Mouse (Mus musculus): ENCODE measurements around the gene Gm9958. TPM values are rescaled to one million over a fixed set of nuclear protein-coding genes. Genes with fewer than 3 reads are reported as not detected.

Gm9958 gene
- polyA plus RNA-seq, 1 experiment from 2014 or later: 3.8 TPM

Other genes starting within 250 kb of the Gm9958 start
- gene Cox18, start 143.2 kb upstream of the Gm9958 start, polyA plus RNA-seq (2016; fragmentation: Nextera tagmentation; extraction: Ambion mirVana): 38.2 and 39.4 TPM in 2 replicates
- gene Ankrd17, start 627 bp upstream of the Gm9958 start, polyA plus RNA-seq (2016; fragmentation: Nextera tagmentation; extraction: Ambion mirVana): 19.2 and 26.0 TPM in 2 replicates
- 1.2 and 25.7 TPM in 2 replicates for gene Alb, start 93.7 kb downstream of the Gm9958 start, polyA plus RNA-seq (2016; fragmentation: Nextera tagmentation; extraction: Ambion mirVana)
- 34.1 and 916 TPM in 2 replicates for gene Afp, start 123.5 kb downstream of the Gm9958 start, polyA plus RNA-seq (2016; fragmentation: Nextera tagmentation; extraction: Ambion mirVana)
- gene Afm, start 151.7 kb downstream of the Gm9958 start, polyA plus RNA-seq (2016; fragmentation: Nextera tagmentation; extraction: Ambion mirVana): 0.09 and 3.1 TPM in 2 replicates
- gene 5830473C10Rik, start 193.9 kb downstream of the Gm9958 start, polyA plus RNA-seq (2016; fragmentation: Nextera tagmentation; extraction: Ambion mirVana): 0.09 TPM in 1 of 2 replicates, not detected in the other